In the genomic region with DNA sequence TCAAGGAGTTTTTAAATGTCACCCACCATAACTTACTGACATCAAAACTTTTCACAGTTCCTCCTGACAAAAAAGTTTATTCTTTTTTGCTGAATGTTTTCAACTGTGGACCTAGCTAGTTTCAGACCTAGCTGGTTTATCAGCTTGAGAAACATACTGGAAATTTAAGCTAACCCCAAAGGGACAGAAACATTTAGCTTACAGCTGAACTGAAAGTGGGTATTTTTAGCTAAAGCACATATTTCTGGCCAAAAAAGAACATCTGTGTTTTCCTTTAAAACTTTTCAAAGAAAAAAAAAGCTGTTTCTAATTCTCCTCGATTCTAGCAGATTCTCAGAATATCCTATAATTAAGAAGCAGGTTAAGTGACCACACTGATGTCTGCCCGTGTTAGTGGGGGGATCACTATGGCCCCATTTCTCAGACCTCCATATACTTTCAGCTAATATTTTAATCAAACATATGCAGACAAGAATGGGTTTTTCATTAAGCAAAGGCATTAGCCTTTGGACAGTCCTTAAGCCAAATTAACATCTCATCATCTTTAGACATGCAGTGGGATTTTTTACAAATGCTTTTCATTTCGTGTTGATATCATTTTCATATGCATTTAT, we compare ENCODE assay signal across 8 mouse cellular contexts. TPM values are rescaled to one million over a fixed set of nuclear protein-coding genes. Genes with fewer than 3 reads are reported as not detected.
A peak's percentile ranks its signal among the peaks of the same experiment; 100 is the strongest.
DNase-seq lines count a peak whose midpoint lies in the region; ATAC-seq and TF ChIP-seq lines count a peak whose summit lies in the region.

No protein-coding gene starts in this region.

- TF ChIP-seq CTCF in cerebellum, adult 2 months (IDR thresholded peaks at IDR 0.05; ENCODE audit: borderline replicate concordance, insufficient read depth, low read depth, low read length), result no peak

- no peaks in the 10 kb centered on the region for H3K9me3 ChIP-seq in heart, embryonic 14.5 days (ENCODE audit: control insufficient read depth, low read length)
- no peaks in the 10 kb centered on the region for H3K9me3 ChIP-seq in liver, embryonic 13.5 days (replicated peaks)

- peak overlapping the region; percentile 91 for H3K9ac ChIP-seq in heart, embryonic 14.5 days (ENCODE audit: low read length)
- peak overlapping the region; percentile 99 for H3K9ac ChIP-seq in liver, embryonic 13.5 days

- peak; percentile 18 for DNase-seq in cerebellum, adult 9-10 months
- DNase-seq in cerebellum, adult 2 months, result no peak
- peak; percentile 55 for DNase-seq in A20 (ENCODE audit: low read depth, low spot score)
- no peak for DNase-seq in liver, embryonic 13.5 days
- DNase-seq in urinary bladder, postnatal 14 days (ENCODE audit: low spot score), result no peak
- DNase-seq in adrenal gland, postnatal 36 days, result no peak

- no peaks in the 10 kb centered on the region for H3K4me1 ChIP-seq in cerebellum, adult 2 months (ENCODE audit: control insufficient read depth, insufficient read depth, low read length)
- H3K4me1 ChIP-seq in heart, embryonic 14.5 days (ENCODE audit: control insufficient read depth in 2 of 2, insufficient read depth in 2 of 2, low read length in 2 of 2), result peaks cover 5 to 29% of the 10 kb centered on the region in 2 experiments
- peaks cover 50% of the 10 kb centered on the region for H3K4me1 ChIP-seq in liver, embryonic 13.5 days (replicated peaks)

- H3K36me3 ChIP-seq in heart, embryonic 14.5 days (ENCODE audit: control insufficient read depth, insufficient read depth, low read length), result peaks cover 3% of the 10 kb centered on the region
- H3K36me3 ChIP-seq in liver, embryonic 13.5 days, result peaks cover 6% of the 10 kb centered on the region

- no peak overlapping the region for H3K27ac ChIP-seq in cerebellum, adult 2 months (ENCODE audit: insufficient read depth, low read length)
- H3K27ac ChIP-seq in heart, embryonic 14.5 days (replicated peaks in 1 of 2; ENCODE audit: control insufficient read depth in 1 of 2, insufficient read depth in 1 of 2, low read depth in 2 of 2, low read length in 2 of 2), result 0 out of 4 replicates have a peak overlapping the region, but pooled peaks of 1 of the 2 experiments have one; percentile 3
- H3K27ac ChIP-seq in liver, embryonic 13.5 days, result peak overlapping the region; percentile 99

- H3K27me3 ChIP-seq in cerebellum, adult 2 months (ENCODE audit: control insufficient read depth, insufficient read depth, low read length), result no peaks in the 10 kb centered on the region
- no peaks in the 10 kb centered on the region for H3K27me3 ChIP-seq in heart, embryonic 14.5 days (ENCODE audit: control insufficient read depth, insufficient read depth, low read length)
- H3K27me3 ChIP-seq in liver, embryonic 13.5 days, result no peaks in the 10 kb centered on the region

- H3K4me3 ChIP-seq in cerebellum, adult 2 months (replicated peaks; ENCODE audit: insufficient read depth, low read depth, low read length), result no peak overlapping the region
- peak overlapping the region in 1 of 2 experiments; percentile 79; a peak in 2 of 4 replicates for H3K4me3 ChIP-seq in heart, embryonic 14.5 days (ENCODE audit: control insufficient read depth in 1 of 2, insufficient read depth in 1 of 2, low read depth in 1 of 2, low read length in 2 of 2)
- peak overlapping the region; percentile 91 for H3K4me3 ChIP-seq in liver, embryonic 13.5 days (replicated peaks)

- WGBS in cerebellum, adult 2 months, result 13% methylated on average over 3 of the region's 3 CpGs
- WGBS in heart, embryonic 14.5 days, result 47% methylated on average over 3 of the region's 3 CpGs
- 26% methylated on average over 3 of the region's 3 CpGs for WGBS in liver, embryonic 13.5 days (ENCODE audit: insufficient replicate concordance)

- H3K4me2 ChIP-seq in heart, embryonic 14.5 days (ENCODE audit: low read length), result peak overlapping the region; percentile 90
- peak overlapping the region; percentile 78 for H3K4me2 ChIP-seq in liver, embryonic 13.5 days

- TF ChIP-seq POLR2A in cerebellum, adult 2 months (IDR thresholded peaks at IDR 0.05; ENCODE audit: borderline replicate concordance, insufficient read depth, low read length), result no peak

- ATAC-seq in heart, embryonic 14.5 days (ENCODE audit: insufficient number of reproducible peaks, insufficient read depth, low FRiP score, low read depth), result no peak
- ATAC-seq in liver, embryonic 13.5 days (ENCODE audit: low read depth), result no peak
- ATAC-seq in monocyte, adult 5-6 weeks (replicated peaks; ENCODE audit: insufficient number of reproducible peaks, low FRiP score, low TSS enrichment, poor library complexity, severe bottlenecking), result no peak

RNA-seq across cellular contexts. Expression of a gene that starts 10.9 kb away (rescaled TPM):
- 81.5 and 88.2 TPM in 2 replicates for polyA plus RNA-seq in cerebellum, adult 2 months (2012; rRNA removed)
- 34.1 and 37.4 TPM in 2 replicates for polyA plus RNA-seq in heart, embryonic 14.5 days (2014; fragmentation: Nextera tagmentation; extraction: Ambion mirVana)
- polyA plus RNA-seq in liver, embryonic 13.5 days (2015; fragmentation: Nextera tagmentation; extraction: Ambion mirVana), result 64.5 and 67.6 TPM in 2 replicates
- 230 to 311 TPM (median 284 TPM) in 3 replicates for total RNA-seq in monocyte, adult 5-6 weeks (2017)
- total RNA-seq in adrenal gland, postnatal 36 days (2021), result 10 to 100 TPM; 19.5 to 57.4 TPM

Comparison
In these comparisons a context has a peak if more than half of its experiments do, and no peak if none do; other contexts are left out.
1. DNase-seq: peak in cerebellum, adult 9-10 months (single experiment) and A20 (single experiment); none in cerebellum, adult 2 months (0 of 2), liver, embryonic 13.5 days (single experiment), urinary bladder, postnatal 14 days (single experiment) and adrenal gland, postnatal 36 days (0 of 2).